Mouse (Mus musculus): ENCODE data around the gene Tmem40.

DNA sequence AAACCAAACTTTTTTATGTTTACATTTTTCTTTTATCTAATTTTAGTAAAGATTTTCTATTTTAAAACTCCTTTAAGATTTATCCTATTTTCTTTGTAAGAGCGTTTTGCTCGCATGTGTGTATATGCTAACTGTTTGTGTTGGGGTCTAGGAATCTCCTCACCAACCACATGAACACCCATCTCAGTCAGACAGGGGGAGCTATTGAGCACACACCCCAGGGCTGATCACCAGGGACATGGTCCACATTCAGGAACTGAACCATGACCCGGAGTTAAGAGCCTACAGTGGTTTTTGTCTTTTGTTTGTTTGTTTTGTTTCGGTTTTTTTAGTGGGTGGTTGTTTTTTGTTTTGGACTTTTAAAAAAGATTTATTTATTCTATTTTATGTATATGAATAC, 63.5 kb downstream of the Tmem40 start:
- TF ChIP-seq CTCF (IDR thresholded peaks at IDR 0.05; ENCODE audit: low read depth, low read length): peak; percentile 59; the same call in 1 of the 2 replicates
- no peak for TF ChIP-seq POLR2A (IDR thresholded peaks at IDR 0.05; ENCODE audit: extremely low read depth, insufficient read depth, low read length)
